Mouse (Mus musculus): ENCODE results near the gene Cnpy3.

GRCm38 (mm10) chr17:46771616-46772015 is 19.6 kb upstream of the Cnpy3 start:
- TF ChIP-seq CTCF (IDR thresholded peaks at IDR 0.05; ENCODE audit: control insufficient read depth, insufficient read depth, insufficient read length) = no peak
- TF ChIP-seq FOSL1 (IDR thresholded peaks at IDR 0.05; ENCODE audit: insufficient read depth, low read length, poor library complexity, severe bottlenecking) = no peak
- TF ChIP-seq MYOG (IDR thresholded peaks at IDR 0.05; ENCODE audit: control insufficient read depth, extremely low read depth, insufficient read length) = no peak
- TF ChIP-seq MYOD1 (IDR thresholded peaks at IDR 0.05; ENCODE audit: control insufficient read depth, insufficient read length, low read depth) = no peak
- TF ChIP-seq USF1 (IDR thresholded peaks at IDR 0.05; ENCODE audit: low read depth) = no peak

Data from C2C12 (cell line).